Mouse (Mus musculus): ENCODE measurements at regions not wholly inside any gene's neighbourhood (a gene's known extent, or its start where the extent isn't known, plus 50 kb on each side); places are given as distances from the start of the nearest gene placed in this dataset.

- DNase-seq, result peak; percentile 20 to 45
Observed at GRCm38 (mm10) chr10:97078022-97078473, 401.4 kb upstream of the Dcn start.

- no peak for DNase-seq
Observed at GRCm38 (mm10) chr10:97079575-97079974, 399.8 kb upstream of the Dcn start.

- peak in 1 of 2 experiments; percentile 26 for DNase-seq
Observed at GRCm38 (mm10) chr10:97087286-97087685, 392.1 kb upstream of the Dcn start.

- DNase-seq, result no peak
Observed at GRCm38 (mm10) chr10:97090254-97090653, 389.2 kb upstream of the Dcn start.

- no peak for DNase-seq
Observed at GRCm38 (mm10) chr10:97093886-97094285, 385.5 kb upstream of the Dcn start.

GRCm38 (mm10) chr10:97114501-97114900 is 364.9 kb upstream of the Dcn start:
- DNase-seq, result no peak

GRCm38 (mm10) chr10:97122693-97123092 is 356.7 kb upstream of the Dcn start:
- DNase-seq, result no peak

GRCm38 (mm10) chr10:97141561-97141960 is 337.8 kb upstream of the Dcn start:
- no peak for DNase-seq

GRCm38 (mm10) chr10:97158561-97159395 is 320.6 kb upstream of the Dcn start:
- DNase-seq, result no peak

- no peak for DNase-seq
Observed at GRCm38 (mm10) chr10:97159396-97159760, 320.0 kb upstream of the Dcn start.

GRCm38 (mm10) chr10:97159831-97160575 is 319.4 kb upstream of the Dcn start:
- DNase-seq, result peak in 1 of 2 experiments; percentile 19

GRCm38 (mm10) chr10:97160892-97161291 is 318.5 kb upstream of the Dcn start:
- DNase-seq, result no peak

GRCm38 (mm10) chr10:97178468-97178867 is 300.9 kb upstream of the Dcn start:
- DNase-seq, result no peak

- no peak for DNase-seq
Observed at GRCm38 (mm10) chr10:97189696-97190095, 289.7 kb upstream of the Dcn start.

- no peak for DNase-seq
Observed at GRCm38 (mm10) chr10:97211238-97211695, 268.1 kb upstream of the Dcn start.

- DNase-seq, result no peak
Observed at GRCm38 (mm10) chr10:97211785-97212398, 267.5 kb upstream of the Dcn start.

GRCm38 (mm10) chr10:97219474-97219873 is 259.9 kb upstream of the Dcn start:
- DNase-seq, result peak in 1 of 2 experiments; percentile 6

GRCm38 (mm10) chr10:97220431-97220830 is 259.0 kb upstream of the Dcn start:
- DNase-seq, result no peak

GRCm38 (mm10) chr10:97235631-97236030 is 243.8 kb upstream of the Dcn start:
- DNase-seq, result no peak

- no peak for DNase-seq
Observed at GRCm38 (mm10) chr10:97241476-97241875, 237.9 kb upstream of the Dcn start.

- DNase-seq, result no peak
Observed at GRCm38 (mm10) chr10:97245674-97246073, 233.7 kb upstream of the Dcn start.

- DNase-seq, result no peak
Observed at GRCm38 (mm10) chr10:97248522-97248921, 230.9 kb upstream of the Dcn start.

- DNase-seq, result no peak
Observed at GRCm38 (mm10) chr10:97249760-97250159, 229.6 kb upstream of the Dcn start.
